Comparison of ENCODE assay signal across 14 mouse cellular contexts in the genomic region with DNA sequence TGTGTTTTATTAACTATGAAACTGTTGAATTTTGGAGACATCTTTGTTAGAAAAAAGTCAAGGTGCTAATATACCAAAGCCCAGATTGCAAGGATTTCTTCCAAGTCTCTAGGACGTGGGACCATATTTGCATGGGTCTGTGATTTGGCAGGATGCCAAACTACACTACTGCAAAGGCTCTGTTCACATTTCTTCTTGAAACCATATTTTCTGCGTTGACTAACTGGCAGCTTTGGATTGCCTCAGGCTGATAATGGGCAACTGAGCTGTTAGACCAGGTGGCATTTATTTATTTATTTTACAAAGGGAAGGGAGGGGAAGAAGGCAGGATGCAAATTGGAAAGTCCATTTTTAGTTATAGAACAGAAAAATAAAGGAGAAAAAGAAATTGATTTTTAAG.
DNase-seq lines count a peak whose midpoint lies in the region; ATAC-seq lines count a peak whose summit lies in the region.
"Had no signal": no experiment of that assay in that cellular context is flagged by ENCODE, and none has a peak within 500 bp of the region (broad histone marks: within the 10 kb centered on the region; RNA-seq: fewer than 3 reads in every experiment).

No protein-coding gene starts in this region.

- H3K27ac ChIP-seq in kidney, embryonic 15.5 days, result no peak overlapping the region
- no peak overlapping the region for H3K27ac ChIP-seq in hindbrain, embryonic 16.5 days (ENCODE audit: low read depth, low read length)
- H3K27ac ChIP-seq: embryonic facial prominence, embryonic 13.5 days; liver, embryonic 14.5 days; neural tube, embryonic 13.5 days had no signal

- 35% methylated on average over 2 of the region's 2 CpGs for WGBS in kidney, embryonic 15.5 days
- WGBS in hindbrain, embryonic 16.5 days, result 24% methylated on average over 2 of the region's 2 CpGs

- no peaks in the 10 kb centered on the region for H3K27me3 ChIP-seq in kidney, embryonic 15.5 days
- no peaks in the 10 kb centered on the region for H3K27me3 ChIP-seq in hindbrain, embryonic 16.5 days (replicated peaks; ENCODE audit: control insufficient read depth, insufficient read depth, low read length)
- H3K27me3 ChIP-seq: embryonic facial prominence, embryonic 13.5 days; neural tube, embryonic 13.5 days had no signal

- H3K9me3 ChIP-seq in kidney, embryonic 15.5 days (replicated peaks), result no peaks in the 10 kb centered on the region
- H3K9me3 ChIP-seq in hindbrain, embryonic 16.5 days (ENCODE audit: control insufficient read depth, low read length), result no peaks in the 10 kb centered on the region
- H3K9me3 ChIP-seq: embryonic facial prominence, embryonic 13.5 days; neural tube, embryonic 13.5 days had no signal

- DNase-seq in kidney, adult 11 months, result no peak
- peak; percentile 33 for DNase-seq in Muller cell, postnatal 12 days (ENCODE audit: inconsistent ontology term)
- DNase-seq in brain, adult 2 months (ENCODE audit: low read depth, low spot score), result peak; percentile 61
- no peak for DNase-seq in lung, postnatal 10 days
- DNase-seq in spleen, postnatal 4 days (ENCODE audit: low spot score in 2 of 2), result no peak
- DNase-seq: gastrocnemius, postnatal 36 days; heart, postnatal 36 days; kidney, postnatal 25 days; thymus, adult 2 months had no signal

- no peak overlapping the region for H3K4me2 ChIP-seq in kidney, embryonic 15.5 days
- no peak overlapping the region for H3K4me2 ChIP-seq in hindbrain, embryonic 16.5 days (ENCODE audit: low read length)
- H3K4me2 ChIP-seq: embryonic facial prominence, embryonic 13.5 days; neural tube, embryonic 13.5 days had no signal

- no peak overlapping the region for H3K4me3 ChIP-seq in kidney, embryonic 15.5 days (replicated peaks)
- H3K4me3 ChIP-seq in hindbrain, embryonic 16.5 days (ENCODE audit: low read length), result no peak overlapping the region
- H3K4me3 ChIP-seq: embryonic facial prominence, embryonic 13.5 days; neural tube, embryonic 13.5 days had no signal

- 0 out of 2 replicates have a peak, but pooled peaks have one; percentile 43 for ATAC-seq in kidney, embryonic 15.5 days (replicated peaks; ENCODE audit: low FRiP score)
- ATAC-seq in hindbrain, embryonic 16.5 days, result 0 out of 2 replicates have a peak, but pooled peaks have one; percentile 24

- H3K36me3 ChIP-seq in kidney, embryonic 15.5 days, result no peaks in the 10 kb centered on the region
- no peaks in the 10 kb centered on the region for H3K36me3 ChIP-seq in hindbrain, embryonic 16.5 days (ENCODE audit: control insufficient read depth, insufficient read depth, low read length)
- H3K36me3 ChIP-seq: embryonic facial prominence, embryonic 13.5 days; neural tube, embryonic 13.5 days had no signal

- no peak overlapping the region for H3K9ac ChIP-seq in kidney, embryonic 15.5 days
- no peak overlapping the region for H3K9ac ChIP-seq in hindbrain, embryonic 16.5 days (ENCODE audit: low read depth, low read length)
- H3K9ac ChIP-seq: embryonic facial prominence, embryonic 13.5 days; liver, embryonic 14.5 days; neural tube, embryonic 13.5 days had no signal

- no peaks in the 10 kb centered on the region for H3K4me1 ChIP-seq in kidney, embryonic 15.5 days
- H3K4me1 ChIP-seq in hindbrain, embryonic 16.5 days (ENCODE audit: control insufficient read depth, insufficient read depth, low read depth, low read length), result no peaks in the 10 kb centered on the region

Comparison
In these comparisons a context has a peak if more than half of its experiments do, and no peak if none do; other contexts are left out.
1. DNase-seq: peak in Muller cell, postnatal 12 days (single experiment) and brain, adult 2 months (single experiment); none in kidney, adult 11 months (single experiment), lung, postnatal 10 days (single experiment) and spleen, postnatal 4 days (0 of 2).